Mouse (Mus musculus) lung, postnatal 0 days (tissue): Measurements from ENCODE around the gene Yjefn3.

ENCODE experiments used
- CTCF ChIP-seq: IDR thresholded peaks from 2 replicates; pipeline ENCODE4 v1.5.1; 2016; ENCODE audit warnings: antibody characterized with exemption, mild to moderate bottlenecking
- EP300 ChIP-seq: IDR thresholded peaks from 2 replicates; pipeline ENCODE4 v1.6.1; 2016; ENCODE audit warnings: antibody characterized with exemption, mild to moderate bottlenecking, control low read depth

DNA sequence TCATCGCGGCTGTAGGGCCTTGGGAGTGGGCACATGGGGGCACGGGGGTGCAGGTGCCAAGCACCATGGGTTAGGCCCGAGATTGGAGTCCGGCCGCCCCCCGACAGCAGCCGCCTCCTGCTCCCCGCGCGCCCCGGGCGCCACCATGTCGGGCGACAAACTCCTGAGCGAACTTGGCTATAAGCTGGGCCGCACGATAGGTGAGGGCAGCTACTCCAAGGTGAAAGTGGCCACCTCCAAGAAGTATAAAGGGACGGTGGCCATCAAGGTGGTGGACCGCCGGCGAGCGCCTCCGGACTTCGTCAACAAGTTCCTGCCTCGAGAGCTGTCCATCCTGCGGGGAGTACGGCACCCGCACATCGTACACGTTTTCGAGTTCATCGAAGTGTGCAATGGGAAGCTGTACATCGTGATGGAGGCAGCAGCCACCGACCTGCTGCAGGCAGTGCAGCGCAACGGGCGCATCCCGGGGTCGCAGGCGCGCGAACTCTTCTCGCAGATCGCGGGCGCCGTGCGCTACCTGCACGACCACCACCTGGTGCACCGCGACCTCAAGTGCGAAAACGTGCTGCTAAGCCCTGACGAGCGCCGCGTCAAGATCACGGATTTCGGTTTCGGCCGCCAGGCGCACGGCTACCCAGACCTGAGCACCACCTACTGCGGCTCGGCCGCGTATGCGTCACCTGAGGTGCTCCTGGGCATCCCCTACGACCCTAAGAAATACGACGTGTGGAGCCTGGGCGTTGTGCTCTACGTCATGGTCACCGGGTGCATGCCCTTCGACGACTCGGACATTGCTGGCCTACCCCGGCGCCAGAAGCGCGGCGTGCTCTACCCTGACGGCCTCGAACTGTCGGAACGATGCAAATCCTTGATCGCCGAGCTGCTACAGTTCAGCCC is at the start of gene Yjefn3, which contains the start of the genes Tssk6 and Ndufa13:
- TF ChIP-seq CTCF: peak; percentile 20
- TF ChIP-seq EP300: no peak
